In the genomic region with DNA sequence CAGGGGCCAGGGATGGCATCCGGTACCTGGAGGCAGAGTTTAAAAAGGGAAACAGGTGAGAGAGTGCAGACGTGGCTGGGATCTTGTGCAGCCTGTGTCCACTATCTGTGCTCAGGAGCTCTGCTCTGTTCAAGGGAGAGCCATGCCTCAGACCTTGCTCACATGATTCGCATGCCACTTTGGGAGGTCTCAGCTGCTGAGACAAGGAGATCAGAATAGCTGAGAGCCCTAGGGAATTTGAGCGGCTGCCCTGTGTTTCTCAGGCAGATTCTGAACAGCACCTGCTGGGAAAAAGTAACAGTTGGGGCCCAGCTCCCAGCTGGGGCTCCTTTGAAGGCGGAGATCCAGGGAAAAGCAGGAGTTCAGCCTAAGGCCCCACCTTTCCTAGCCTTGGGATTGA, we compare ENCODE assay signal across 19 mouse cellular contexts. TPM values are rescaled to one million over a fixed set of nuclear protein-coding genes. Genes with fewer than 3 reads are reported as not detected.
DNase-seq lines count a peak whose midpoint lies in the region; ATAC-seq and TF ChIP-seq lines count a peak whose summit lies in the region.
"Had no signal": no experiment of that assay in that cellular context is flagged by ENCODE, and none has a peak within 500 bp of the region (broad histone marks: within the 10 kb centered on the region; RNA-seq: fewer than 3 reads in every experiment).

No protein-coding gene starts in this region.

- TF ChIP-seq EP300 in liver, postnatal 0 days (IDR thresholded peaks at IDR 0.05; ENCODE audit: low read depth) = no peak

- H3K36me3 ChIP-seq in heart, embryonic 15.5 days = peaks cover 77% of the 10 kb centered on the region
- H3K36me3 ChIP-seq in liver, embryonic 16.5 days (ENCODE audit: control insufficient read depth, insufficient read depth) = peaks cover 73% of the 10 kb centered on the region
- peaks cover 81% of the 10 kb centered on the region for H3K36me3 ChIP-seq in liver, postnatal 0 days (replicated peaks; ENCODE audit: insufficient read depth, low read length)
- H3K36me3 ChIP-seq in embryonic facial prominence, embryonic 13.5 days = peaks cover 85% of the 10 kb centered on the region
- H3K36me3 ChIP-seq in neural tube, embryonic 15.5 days = peaks cover 81% of the 10 kb centered on the region

- H3K4me3 ChIP-seq in heart, embryonic 15.5 days = no peak overlapping the region
- H3K4me3 ChIP-seq in liver, embryonic 16.5 days (ENCODE audit: low read depth, low read length) = no peak overlapping the region
- H3K4me3 ChIP-seq in liver, postnatal 0 days (ENCODE audit: low read depth, low read length) = no peak overlapping the region
- no peak overlapping the region for H3K4me3 ChIP-seq in embryonic facial prominence, embryonic 13.5 days
- H3K4me3 ChIP-seq in neural tube, embryonic 15.5 days (replicated peaks) = no peak overlapping the region
- H3K4me3 ChIP-seq: forebrain, embryonic 13.5 days; hindbrain, embryonic 15.5 days; limb, embryonic 12.5 days; midbrain, embryonic 13.5 days; neural tube, embryonic 12.5 days had no signal

- no peak overlapping the region for H3K4me2 ChIP-seq in heart, embryonic 15.5 days
- no peak overlapping the region for H3K4me2 ChIP-seq in liver, embryonic 16.5 days (ENCODE audit: low read depth, low read length)
- no peak overlapping the region for H3K4me2 ChIP-seq in liver, postnatal 0 days (ENCODE audit: low read depth, low read length)
- H3K4me2 ChIP-seq in embryonic facial prominence, embryonic 13.5 days = no peak overlapping the region
- H3K4me2 ChIP-seq in neural tube, embryonic 15.5 days = no peak overlapping the region
- H3K4me2 ChIP-seq: forebrain, embryonic 13.5 days; hindbrain, embryonic 15.5 days; limb, embryonic 12.5 days; midbrain, embryonic 13.5 days; neural tube, embryonic 12.5 days had no signal

- intact Hi-C loops in heart, postnatal 36 days (cut with DNase I) = no loop called here

- H3K9me3 ChIP-seq in heart, embryonic 15.5 days (replicated peaks) = no peaks in the 10 kb centered on the region
- no peaks in the 10 kb centered on the region for H3K9me3 ChIP-seq in liver, embryonic 16.5 days (replicated peaks; ENCODE audit: control insufficient read depth, low read length)
- H3K9me3 ChIP-seq in liver, postnatal 0 days (ENCODE audit: low read length) = no peaks in the 10 kb centered on the region
- H3K9me3 ChIP-seq in embryonic facial prominence, embryonic 13.5 days = no peaks in the 10 kb centered on the region
- H3K9me3 ChIP-seq in neural tube, embryonic 15.5 days (replicated peaks) = no peaks in the 10 kb centered on the region
- H3K9me3 ChIP-seq: forebrain, embryonic 13.5 days; hindbrain, embryonic 15.5 days; limb, embryonic 12.5 days; midbrain, embryonic 13.5 days; neural tube, embryonic 12.5 days had no signal

- peaks cover 3% of the 10 kb centered on the region for H3K27me3 ChIP-seq in heart, embryonic 15.5 days
- no peaks in the 10 kb centered on the region for H3K27me3 ChIP-seq in liver, embryonic 16.5 days (ENCODE audit: control insufficient read depth, insufficient read depth, low read depth, low read length)
- H3K27me3 ChIP-seq in liver, postnatal 0 days (ENCODE audit: insufficient read depth, low read length) = no peaks in the 10 kb centered on the region
- peaks cover 8% of the 10 kb centered on the region for H3K27me3 ChIP-seq in embryonic facial prominence, embryonic 13.5 days
- peaks cover 4% of the 10 kb centered on the region; the same call in 1 of the 2 replicates for H3K27me3 ChIP-seq in neural tube, embryonic 15.5 days (replicated peaks)
- H3K27me3 ChIP-seq: forebrain, embryonic 13.5 days; hindbrain, embryonic 15.5 days; Patski had no signal

- H3K9ac ChIP-seq in heart, embryonic 15.5 days = peak overlapping the region; percentile 14; the same call in 1 of the 2 replicates
- H3K9ac ChIP-seq in liver, embryonic 16.5 days (ENCODE audit: low read depth, low read length) = no peak overlapping the region
- H3K9ac ChIP-seq in liver, postnatal 0 days (replicated peaks) = no peak overlapping the region
- H3K9ac ChIP-seq in embryonic facial prominence, embryonic 13.5 days = peak overlapping the region; percentile 51
- H3K9ac ChIP-seq in neural tube, embryonic 15.5 days (replicated peaks) = 0 out of 2 replicates have a peak overlapping the region, but pooled peaks have one; percentile 10
- H3K9ac ChIP-seq: forebrain, embryonic 13.5 days; hindbrain, embryonic 15.5 days; limb, embryonic 12.5 days; midbrain, embryonic 13.5 days; neural tube, embryonic 12.5 days had no signal

- DNase-seq in heart, postnatal 36 days = no peak
- no peak for DNase-seq in liver, postnatal 0 days
- DNase-seq in ovary, adult 18-20 months (ENCODE audit: low spot score) = no peak
- DNase-seq: cerebellum, adult 18-20 months; kidney, adult 9 months; thymus, postnatal 36 days had no signal

- WGBS in heart, embryonic 15.5 days = 46% methylated on average over 5 of the region's 5 CpGs
- WGBS in liver, embryonic 16.5 days (ENCODE audit: insufficient replicate concordance) = 83% methylated on average over 5 of the region's 5 CpGs
- WGBS in liver, postnatal 0 days (ENCODE audit: insufficient replicate concordance) = 78% methylated on average over 5 of the region's 5 CpGs
- WGBS in embryonic facial prominence, embryonic 13.5 days = 60% methylated on average over 5 of the region's 5 CpGs
- 54% methylated on average over 5 of the region's 5 CpGs for WGBS in neural tube, embryonic 15.5 days

- ATAC-seq in heart, embryonic 15.5 days (replicated peaks; ENCODE audit: insufficient number of reproducible peaks, insufficient read depth, low FRiP score, low read depth) = no peak
- no peak for ATAC-seq in liver, embryonic 16.5 days (ENCODE audit: low read depth)
- ATAC-seq in liver, postnatal 0 days = no peak
- no peak for ATAC-seq in embryonic facial prominence, embryonic 13.5 days (ENCODE audit: insufficient number of reproducible peaks, insufficient read depth, low FRiP score, low TSS enrichment, low read depth)
- no peak for ATAC-seq in neural tube, embryonic 15.5 days (ENCODE audit: low FRiP score)
- ATAC-seq: forebrain, embryonic 13.5 days; lung, postnatal 0 days; midbrain, embryonic 13.5 days; Patski had no signal

- TF ChIP-seq CTCF in liver, postnatal 0 days (IDR thresholded peaks at IDR 0.05; ENCODE audit: low read depth) = no peak

- peaks cover 43% of the 10 kb centered on the region for H3K4me1 ChIP-seq in heart, embryonic 15.5 days (replicated peaks)
- H3K4me1 ChIP-seq in liver, embryonic 16.5 days (ENCODE audit: control insufficient read depth, low read depth, low read length) = peaks cover 37% of the 10 kb centered on the region
- H3K4me1 ChIP-seq in liver, postnatal 0 days (ENCODE audit: insufficient read depth) = peaks cover 16% of the 10 kb centered on the region; the same call in 1 of the 2 replicates
- peaks cover 7% of the 10 kb centered on the region for H3K4me1 ChIP-seq in embryonic facial prominence, embryonic 13.5 days
- no peaks in the 10 kb centered on the region for H3K4me1 ChIP-seq in neural tube, embryonic 15.5 days
- H3K4me1 ChIP-seq: hindbrain, embryonic 15.5 days had no signal

- peak overlapping the region; percentile 56 for H3K27ac ChIP-seq in heart, embryonic 15.5 days
- 0 out of 2 replicates have a peak overlapping the region, but pooled peaks have one; percentile 5 for H3K27ac ChIP-seq in liver, embryonic 16.5 days (ENCODE audit: low read length)
- H3K27ac ChIP-seq in liver, postnatal 0 days (ENCODE audit: low read depth) = no peak overlapping the region
- H3K27ac ChIP-seq in embryonic facial prominence, embryonic 13.5 days = peak overlapping the region; percentile 22; the same call in 1 of the 2 replicates
- no peak overlapping the region for H3K27ac ChIP-seq in neural tube, embryonic 15.5 days (replicated peaks)
- H3K27ac ChIP-seq: forebrain, embryonic 13.5 days; hindbrain, embryonic 15.5 days; limb, embryonic 12.5 days; midbrain, embryonic 13.5 days; neural tube, embryonic 12.5 days had no signal

RNA-seq across cellular contexts. Expression of a gene that starts 4.8 kb away (rescaled TPM):
- polyA plus RNA-seq in heart, embryonic 15.5 days (2015; fragmentation: Nextera tagmentation; extraction: Ambion mirVana) = 3.9 and 5.1 TPM in 2 replicates
- total RNA-seq in heart, postnatal 36 days (2021) = 1 to 10 TPM in 1 of 2 experiments, under 1 TPM in 1; 0.46 to 1.2 TPM
- 5.9 and 7.0 TPM in 2 replicates for polyA plus RNA-seq in liver, embryonic 16.5 days (2015; fragmentation: Nextera tagmentation; extraction: Ambion mirVana)
- 1.7 and 2.0 TPM in 2 replicates for polyA plus RNA-seq in liver, postnatal 0 days (2015; fragmentation: Nextera tagmentation; extraction: Ambion mirVana)
- 4.2 and 4.9 TPM in 2 replicates for polyA plus RNA-seq in embryonic facial prominence, embryonic 13.5 days (2015; fragmentation: Nextera tagmentation; extraction: Ambion mirVana)
- polyA plus RNA-seq in neural tube, embryonic 15.5 days (2015; fragmentation: Nextera tagmentation; extraction: Ambion mirVana) = 1.6 and 2.5 TPM in 2 replicates

RNA-seq across cellular contexts. Expression of a gene that starts 13.0 kb away (rescaled TPM):
- not detected in 2 replicates for polyA plus RNA-seq in heart, embryonic 15.5 days (2015; fragmentation: Nextera tagmentation; extraction: Ambion mirVana)
- not detected for total RNA-seq in heart, postnatal 36 days (2021)
- polyA plus RNA-seq in liver, embryonic 16.5 days (2015; fragmentation: Nextera tagmentation; extraction: Ambion mirVana) = 0.15 and 0.69 TPM in 2 replicates
- polyA plus RNA-seq in liver, postnatal 0 days (2015; fragmentation: Nextera tagmentation; extraction: Ambion mirVana) = 0.43 and 0.62 TPM in 2 replicates
- 0.28 TPM in 1 of 2 replicates, not detected in the other for polyA plus RNA-seq in embryonic facial prominence, embryonic 13.5 days (2015; fragmentation: Nextera tagmentation; extraction: Ambion mirVana)
- 0.15 and 0.28 TPM in 2 replicates for polyA plus RNA-seq in neural tube, embryonic 15.5 days (2015; fragmentation: Nextera tagmentation; extraction: Ambion mirVana)
- total RNA-seq: gastrocnemius, adult 18-20 months; layer of hippocampus, postnatal 14 days had no signal
- polyA plus RNA-seq: forebrain, embryonic 13.5 days; hindbrain, embryonic 15.5 days; midbrain, embryonic 13.5 days; neural tube, embryonic 12.5 days had no signal

RNA-seq across cellular contexts. Expression of a gene that starts 18.9 kb away (rescaled TPM):
- polyA plus RNA-seq in heart, embryonic 15.5 days (2015; fragmentation: Nextera tagmentation; extraction: Ambion mirVana) = not detected in 2 replicates
- not detected for total RNA-seq in heart, postnatal 36 days (2021)
- not detected in 2 replicates for polyA plus RNA-seq in liver, embryonic 16.5 days (2015; fragmentation: Nextera tagmentation; extraction: Ambion mirVana)
- polyA plus RNA-seq in liver, postnatal 0 days (2015; fragmentation: Nextera tagmentation; extraction: Ambion mirVana) = not detected in 2 replicates
- polyA plus RNA-seq in embryonic facial prominence, embryonic 13.5 days (2015; fragmentation: Nextera tagmentation; extraction: Ambion mirVana) = 0.58 TPM in 1 of 2 replicates, not detected in the other
- not detected in 2 replicates for polyA plus RNA-seq in neural tube, embryonic 15.5 days (2015; fragmentation: Nextera tagmentation; extraction: Ambion mirVana)
- total RNA-seq: gastrocnemius, adult 18-20 months; layer of hippocampus, postnatal 14 days had no signal
- polyA plus RNA-seq: forebrain, embryonic 13.5 days; hindbrain, embryonic 15.5 days; limb, embryonic 12.5 days; lung, postnatal 0 days; midbrain, embryonic 13.5 days; neural tube, embryonic 12.5 days; Patski had no signal

RNA-seq across cellular contexts. Expression of a gene that starts 23.5 kb away (rescaled TPM):
- polyA plus RNA-seq in heart, embryonic 15.5 days (2015; fragmentation: Nextera tagmentation; extraction: Ambion mirVana) = 41.1 and 52.8 TPM in 2 replicates
- total RNA-seq in heart, postnatal 36 days (2021) = 10 to 100 TPM; 38.7 to 42.7 TPM
- polyA plus RNA-seq in liver, embryonic 16.5 days (2015; fragmentation: Nextera tagmentation; extraction: Ambion mirVana) = 27.7 and 30.8 TPM in 2 replicates
- 9.9 and 11.8 TPM in 2 replicates for polyA plus RNA-seq in liver, postnatal 0 days (2015; fragmentation: Nextera tagmentation; extraction: Ambion mirVana)
- 55.0 and 58.3 TPM in 2 replicates for polyA plus RNA-seq in embryonic facial prominence, embryonic 13.5 days (2015; fragmentation: Nextera tagmentation; extraction: Ambion mirVana)
- 57.7 and 60.8 TPM in 2 replicates for polyA plus RNA-seq in neural tube, embryonic 15.5 days (2015; fragmentation: Nextera tagmentation; extraction: Ambion mirVana)

RNA-seq across cellular contexts. Expression of a gene that starts 23.6 kb away (rescaled TPM):
- 1.7 and 2.2 TPM in 2 replicates for polyA plus RNA-seq in heart, embryonic 15.5 days (2015; fragmentation: Nextera tagmentation; extraction: Ambion mirVana)
- 1 to 10 TPM; 1.1 to 2.1 TPM for total RNA-seq in heart, postnatal 36 days (2021)
- polyA plus RNA-seq in liver, embryonic 16.5 days (2015; fragmentation: Nextera tagmentation; extraction: Ambion mirVana) = 1.0 and 1.4 TPM in 2 replicates
- polyA plus RNA-seq in liver, postnatal 0 days (2015; fragmentation: Nextera tagmentation; extraction: Ambion mirVana) = 1.4 TPM in 2 replicates
- 9.1 and 10.4 TPM in 2 replicates for polyA plus RNA-seq in embryonic facial prominence, embryonic 13.5 days (2015; fragmentation: Nextera tagmentation; extraction: Ambion mirVana)
- polyA plus RNA-seq in neural tube, embryonic 15.5 days (2015; fragmentation: Nextera tagmentation; extraction: Ambion mirVana) = 1.9 and 3.3 TPM in 2 replicates

Comparison
In these comparisons a context has a peak if more than half of its experiments do, and no peak if none do; other contexts are left out.
1. H3K27ac ChIP-seq: peak in heart, embryonic 15.5 days (single experiment), liver, embryonic 16.5 days (single experiment) and embryonic facial prominence, embryonic 13.5 days (single experiment); none in liver, postnatal 0 days (single experiment) and neural tube, embryonic 15.5 days (single experiment).
2. H3K9ac ChIP-seq: peak in heart, embryonic 15.5 days (single experiment), embryonic facial prominence, embryonic 13.5 days (single experiment) and neural tube, embryonic 15.5 days (single experiment); none in liver, embryonic 16.5 days (single experiment) and liver, postnatal 0 days (single experiment).